Mouse (Mus musculus): Measurements from ENCODE around the gene Bend3.

DNA sequence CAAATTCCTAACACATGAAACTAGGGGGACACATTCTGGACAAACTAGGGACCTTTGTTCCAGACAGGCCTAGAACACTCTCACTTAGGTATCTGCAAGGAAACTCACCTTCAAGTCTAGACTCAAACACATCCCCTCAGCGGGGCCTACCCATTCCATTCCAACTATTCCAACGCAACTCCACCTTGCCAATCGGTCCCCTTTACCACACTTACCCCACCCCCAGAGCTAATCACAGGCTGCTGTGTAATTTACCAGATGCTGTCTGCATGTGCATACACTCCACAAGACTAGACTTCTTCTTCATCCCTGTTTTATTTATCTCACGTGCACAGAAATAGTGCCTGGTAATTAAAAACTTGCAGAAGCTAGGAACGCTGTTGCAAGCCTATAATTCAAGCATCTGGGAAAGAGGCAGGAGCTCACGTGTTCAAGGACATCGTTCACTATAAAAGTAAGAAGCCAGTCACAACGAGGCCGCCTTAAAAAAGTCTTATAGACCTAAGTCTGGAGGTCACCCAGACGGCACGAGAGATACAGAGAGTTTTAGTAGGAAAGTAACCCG lies 61.2 kb downstream of the Bend3 start:
- no peak for TF ChIP-seq POLR2A (IDR thresholded peaks at IDR 0.05; ENCODE audit: low read depth, low read length)
- no peak for TF ChIP-seq CTCF (IDR thresholded peaks at IDR 0.05; ENCODE audit: extremely low read depth, insufficient read length, insufficient replicate concordance, low read depth, low read length)
